Mouse (Mus musculus): Measurements from ENCODE around the gene Lrrc30.

Gene Lrrc30

GRCm38 (mm10) chr17:67632676-67633339 is at the start of gene Lrrc30:
TSS of gene Lrrc30 (minus strand) at chr17:67632723.
- DNase-seq (ENCODE audit: low spot score in 2 of 2): no peak

- no peak for DNase-seq (ENCODE audit: low spot score in 2 of 2)
These were observed 48.6 kb upstream of the Lrrc30 start for GRCm38 (mm10) chr17:67681084-67681483.

- no peak for DNase-seq (ENCODE audit: low spot score in 2 of 2)
These were observed 46.1 kb upstream of the Lrrc30 start for GRCm38 (mm10) chr17:67678576-67678975.

GRCm38 (mm10) chr17:67667981-67668380 is 35.5 kb upstream of the Lrrc30 start:
- no peak for DNase-seq (ENCODE audit: low spot score in 2 of 2)

- no peak for DNase-seq (ENCODE audit: low spot score in 2 of 2)
These were observed 34.5 kb upstream of the Lrrc30 start for GRCm38 (mm10) chr17:67666981-67667380.

GRCm38 (mm10) chr17:67664299-67664698 is 31.8 kb upstream of the Lrrc30 start:
- no peak for DNase-seq (ENCODE audit: low spot score in 2 of 2)

GRCm38 (mm10) chr17:67651506-67651905 is 19.0 kb upstream of the Lrrc30 start:
- no peak for DNase-seq (ENCODE audit: low spot score in 2 of 2)

GRCm38 (mm10) chr17:67641627-67642026 is 9.1 kb upstream of the Lrrc30 start:
- DNase-seq (ENCODE audit: low spot score in 2 of 2): no peak

- DNase-seq (ENCODE audit: low spot score in 2 of 2): no peak
These were observed 5.7 kb upstream of the Lrrc30 start for GRCm38 (mm10) chr17:67638119-67638810.

- DNase-seq (ENCODE audit: low spot score in 2 of 2): no peak
These were observed 4.4 kb upstream of the Lrrc30 start for GRCm38 (mm10) chr17:67636951-67637350.

GRCm38 (mm10) chr17:67636304-67636703 is 3.8 kb upstream of the Lrrc30 start:
- no peak for DNase-seq (ENCODE audit: low spot score in 2 of 2)

- no peak for DNase-seq (ENCODE audit: low spot score in 2 of 2)
These were observed 2.8 kb downstream of the Lrrc30 start for GRCm38 (mm10) chr17:67629746-67630145.

GRCm38 (mm10) chr17:67629211-67629657 is 3.3 kb downstream of the Lrrc30 start:
- DNase-seq (ENCODE audit: low spot score in 2 of 2): peak in 1 of 2 experiments; percentile 7

GRCm38 (mm10) chr17:67628475-67628874 is 4.0 kb downstream of the Lrrc30 start:
- DNase-seq (ENCODE audit: low spot score in 2 of 2): no peak

GRCm38 (mm10) chr17:67625431-67625830 is 7.1 kb downstream of the Lrrc30 start:
- no peak for DNase-seq (ENCODE audit: low spot score in 2 of 2)

- DNase-seq (ENCODE audit: low spot score in 2 of 2): no peak
These were observed 13.5 kb downstream of the Lrrc30 start for GRCm38 (mm10) chr17:67619001-67619400.

- DNase-seq (ENCODE audit: low spot score in 2 of 2): no peak
These were observed 18.1 kb downstream of the Lrrc30 start for GRCm38 (mm10) chr17:67614381-67614780.

- DNase-seq (ENCODE audit: low spot score in 2 of 2): no peak
These were observed 19.9 kb downstream of the Lrrc30 start for GRCm38 (mm10) chr17:67612576-67612975.

- no peak for DNase-seq (ENCODE audit: low spot score in 2 of 2)
These were observed 20.4 kb downstream of the Lrrc30 start for GRCm38 (mm10) chr17:67612151-67612550.

GRCm38 (mm10) chr17:67604446-67604845 is 28.1 kb downstream of the Lrrc30 start:
- DNase-seq (ENCODE audit: low spot score in 2 of 2): no peak

GRCm38 (mm10) chr17:67602556-67602955 is 30.0 kb downstream of the Lrrc30 start:
- DNase-seq (ENCODE audit: low spot score in 2 of 2): no peak

- DNase-seq (ENCODE audit: low spot score in 2 of 2): peak; percentile 8
These were observed 47.5 kb downstream of the Lrrc30 start for GRCm38 (mm10) chr17:67584937-67585579.

GRCm38 (mm10) chr17:67584533-67584932 is 48.0 kb downstream of the Lrrc30 start:
- no peak for DNase-seq (ENCODE audit: low spot score in 2 of 2)
